Mouse (Mus musculus) liver, embryonic 13.5 days (tissue): ENCODE data around the gene Gm20661. TPM values are rescaled to one million over a fixed set of nuclear protein-coding genes. Genes with fewer than 3 reads are reported as not detected.

Experiments
- ATAC-seq: fragments of 200-750 bp; cut with Nextera tagmentation; 2 replicates; pipeline ENCODE4 v1.8.0; 2017; ENCODE audit warnings: low read depth, mild to moderate bottlenecking, moderate number of reproducible peaks, moderate library complexity
- DNase-seq: peaks from one replicate; pipeline ENCODE4 v3.0.0; 2022
- H3K27ac ChIP-seq: fragments of 300-500 bp; sonication (generic); 2 replicates; pipeline ENCODE4 v1.5.1; 2015; ENCODE audit warnings: moderate library complexity, mild to moderate bottlenecking, inconsistent platforms
- H3K27me3 ChIP-seq: fragments of 300-500 bp; sonication (generic); 2 replicates; pipeline ENCODE4 v1.6.1; 2015; ENCODE audit warnings: mild to moderate bottlenecking, inconsistent platforms
- H3K36me3 ChIP-seq: fragments of 300-500 bp; sonication (generic); 2 replicates; pipeline ENCODE4 v1.6.1; 2015; ENCODE audit warnings: mild to moderate bottlenecking, inconsistent platforms
- H3K4me1 ChIP-seq: fragments of 300-500 bp; sonication (generic); replicated peaks from 2 replicates; pipeline ENCODE4 v1.6.1; 2015; ENCODE audit warnings: inconsistent platforms
- H3K4me2 ChIP-seq: fragments of 300-500 bp; sonication (generic); 2 replicates; pipeline ENCODE4 v1.6.1; 2015; ENCODE audit warnings: inconsistent platforms, mild to moderate bottlenecking, moderate library complexity
- H3K4me3 ChIP-seq: fragments of 300-500 bp; sonication (generic); replicated peaks from 2 replicates; pipeline ENCODE4 v1.5.1; 2015; ENCODE audit warnings: mild to moderate bottlenecking, inconsistent platforms
- H3K9ac ChIP-seq: fragments of 300-500 bp; sonication (generic); 2 replicates; pipeline ENCODE4 v1.6.1; 2015; ENCODE audit warnings: mild to moderate bottlenecking, inconsistent platforms
- H3K9me3 ChIP-seq: fragments of 300-500 bp; sonication (generic); replicated peaks from 2 replicates; pipeline ENCODE4 v1.6.1; 2016; ENCODE audit warnings: inconsistent platforms
- WGBS: fragments of 180-500 bp; shearing (Covaris S2); methylation state at CpG from one replicate; pipeline ENCODE4 v1.1.7; 2015; ENCODE audit not compliant: insufficient replicate concordance; 5-methylcytosine and 5-hydroxymethylcytosine counted together
- polyA plus RNA-seq: library from polyadenylated mRNA; unstranded; fragments of >200 nt; fragmentation: Nextera tagmentation; extraction: Ambion mirVana; gene quantifications from 2 replicates; pipeline ENCODE4 v1.2.1, GENCODE M21; 2015

Gm20661 gene
- polyA plus RNA-seq, 1 experiment from 2014 or later, result 0.53 TPM

GRCm38 (mm10) chr9:107950460-107951355 lies 32.1 kb upstream of the Gm20661 start:
- Histone ChIP-seq H3K36me3 (peaks cover 9% of the 10 kb centered on the region; the same call in 1 of the 2 replicates), H3K27ac (peak overlapping the region; percentile 73), H3K9ac (peak overlapping the region; percentile 81), H3K4me3 (peak overlapping the region; percentile 86), H3K27me3 (no peaks in the 10 kb centered on the region), H3K4me1 (peaks cover 26% of the 10 kb centered on the region), H3K9me3 (no peaks in the 10 kb centered on the region), H3K4me2 (peak overlapping the region; percentile 84)
- DNase-seq (peak; percentile 86), ATAC-seq (peak; percentile 90)
- WGBS, result 13% methylated on average over 45 of the region's 45 CpGs

- no peak overlapping the region for H3K9ac ChIP-seq
- 82% methylated on average over 6 of the region's 6 CpGs for WGBS
- H3K9me3 ChIP-seq, result no peaks in the 10 kb centered on the region
- no peak overlapping the region for H3K4me3 ChIP-seq
- peaks cover 59% of the 10 kb centered on the region for H3K36me3 ChIP-seq
- no peak for DNase-seq
- no peak overlapping the region for H3K4me2 ChIP-seq
- peaks cover 18% of the 10 kb centered on the region for H3K4me1 ChIP-seq
- no peaks in the 10 kb centered on the region for H3K27me3 ChIP-seq
- H3K27ac ChIP-seq, result no peak overlapping the region
- ATAC-seq, result no peak
Observed at GRCm38 (mm10) chr9:107955613-107956289, 27.1 kb upstream of the Gm20661 start.

- no peak overlapping the region for H3K4me2 ChIP-seq
- peaks cover 73% of the 10 kb centered on the region for H3K36me3 ChIP-seq
- no peak overlapping the region for H3K27ac ChIP-seq
- ATAC-seq, result no peak
- H3K4me1 ChIP-seq, result peaks cover 16% of the 10 kb centered on the region
- no peaks in the 10 kb centered on the region for H3K27me3 ChIP-seq
- no peak overlapping the region for H3K4me3 ChIP-seq
- H3K9me3 ChIP-seq, result no peaks in the 10 kb centered on the region
- H3K9ac ChIP-seq, result no peak overlapping the region
- WGBS, result 61% methylated on average over 6 of the region's 6 CpGs
- DNase-seq, result no peak
Observed at GRCm38 (mm10) chr9:107957141-107957540, 25.7 kb upstream of the Gm20661 start.

GRCm38 (mm10) chr9:107959896-107960295 lies 23.0 kb upstream of the Gm20661 start:
- Histone ChIP-seq H3K9me3 (no peaks in the 10 kb centered on the region), H3K9ac (no peak overlapping the region), H3K4me2 (no peak overlapping the region), H3K27me3 (no peaks in the 10 kb centered on the region), H3K4me1 (peaks cover 11% of the 10 kb centered on the region), H3K36me3 (peaks cover 91% of the 10 kb centered on the region), H3K27ac (no peak overlapping the region), H3K4me3 (no peak overlapping the region)
- 76% methylated on average over 6 of the region's 6 CpGs for WGBS
- ATAC-seq (no peak), DNase-seq (no peak)

- DNase-seq, result no peak
- H3K4me2 ChIP-seq, result no peak overlapping the region
- H3K27ac ChIP-seq, result no peak overlapping the region
- H3K27me3 ChIP-seq, result no peaks in the 10 kb centered on the region
- no peak overlapping the region for H3K9ac ChIP-seq
- no peak overlapping the region for H3K4me3 ChIP-seq
- peaks cover 15% of the 10 kb centered on the region for H3K4me1 ChIP-seq
- no peaks in the 10 kb centered on the region for H3K9me3 ChIP-seq
- H3K36me3 ChIP-seq, result peaks cover 96% of the 10 kb centered on the region
- 62% methylated on average over 4 of the region's 4 CpGs for WGBS
- no peak for ATAC-seq
Observed at GRCm38 (mm10) chr9:107960928-107961327, 21.9 kb upstream of the Gm20661 start.

- 89% methylated on average over 10 of the region's 10 CpGs for WGBS
- no peaks in the 10 kb centered on the region for H3K9me3 ChIP-seq
- ATAC-seq (no peak), DNase-seq (no peak)
- peaks cover 94% of the 10 kb centered on the region for H3K36me3 ChIP-seq
- H3K27me3 ChIP-seq, result no peaks in the 10 kb centered on the region
- no peak overlapping the region for H3K9ac ChIP-seq
- no peak overlapping the region for H3K4me3 ChIP-seq
- H3K4me2 ChIP-seq, result no peak overlapping the region
- H3K4me1 ChIP-seq, result peaks cover 17% of the 10 kb centered on the region
- 0 out of 2 replicates have a peak overlapping the region, but pooled peaks have one; percentile 25 for H3K27ac ChIP-seq
Observed at GRCm38 (mm10) chr9:107961351-107961762, 21.5 kb upstream of the Gm20661 start.

GRCm38 (mm10) chr9:107961881-107962280 lies 21.0 kb upstream of the Gm20661 start:
- peaks cover 17% of the 10 kb centered on the region for H3K4me1 ChIP-seq
- no peak overlapping the region for H3K9ac ChIP-seq
- peaks cover 89% of the 10 kb centered on the region for H3K36me3 ChIP-seq
- no peak overlapping the region for H3K4me3 ChIP-seq
- no peaks in the 10 kb centered on the region for H3K9me3 ChIP-seq
- DNase-seq (no peak), ATAC-seq (no peak)
- H3K27me3 ChIP-seq, result no peaks in the 10 kb centered on the region
- H3K27ac ChIP-seq, result peak overlapping the region; percentile 25; the same call in 1 of the 2 replicates
- 68% methylated on average over 5 of the region's 5 CpGs for WGBS
- H3K4me2 ChIP-seq, result no peak overlapping the region

- no peak for ATAC-seq
- WGBS, result 86% methylated on average over 9 of the region's 9 CpGs
- Histone ChIP-seq H3K9me3 (no peaks in the 10 kb centered on the region), H3K4me2 (no peak overlapping the region), H3K4me3 (no peak overlapping the region), H3K27ac (no peak overlapping the region; the same call in 1 of the 2 replicates), H3K27me3 (no peaks in the 10 kb centered on the region), H3K4me1 (peaks cover 22% of the 10 kb centered on the region), H3K36me3 (peaks cover 84% of the 10 kb centered on the region), H3K9ac (no peak overlapping the region)
- no peak for DNase-seq
Observed at GRCm38 (mm10) chr9:107962916-107963315, 19.9 kb upstream of the Gm20661 start.

- Histone ChIP-seq H3K9ac (peak overlapping the region; percentile 28; the same call in 1 of the 2 replicates), H3K4me3 (no peak overlapping the region), H3K9me3 (no peaks in the 10 kb centered on the region), H3K27me3 (no peaks in the 10 kb centered on the region), H3K4me1 (peaks cover 22% of the 10 kb centered on the region), H3K36me3 (peaks cover 83% of the 10 kb centered on the region), H3K27ac (peak overlapping the region; percentile 71), H3K4me2 (no peak overlapping the region)
- DNase-seq, result peak; percentile 61
- ATAC-seq, result peak; percentile 66
- 9% methylated on average over 5 of the region's 5 CpGs for WGBS
Observed at GRCm38 (mm10) chr9:107963700-107964099, 19.2 kb upstream of the Gm20661 start.

- WGBS, result 89% methylated on average over 9 of the region's 9 CpGs
- Histone ChIP-seq H3K4me1 (peaks cover 22% of the 10 kb centered on the region), H3K27me3 (no peaks in the 10 kb centered on the region), H3K4me3 (no peak overlapping the region), H3K27ac (peak overlapping the region; percentile 71), H3K4me2 (no peak overlapping the region), H3K9ac (no peak overlapping the region), H3K9me3 (no peaks in the 10 kb centered on the region), H3K36me3 (peaks cover 83% of the 10 kb centered on the region)
- ATAC-seq (no peak), DNase-seq (no peak)
Observed at GRCm38 (mm10) chr9:107964681-107965080, 18.2 kb upstream of the Gm20661 start.

GRCm38 (mm10) chr9:107966676-107967075 lies 16.2 kb upstream of the Gm20661 start:
- Histone ChIP-seq H3K4me1 (peaks cover 36% of the 10 kb centered on the region), H3K9me3 (no peaks in the 10 kb centered on the region), H3K27ac (peak overlapping the region; percentile 37; the same call in 1 of the 2 replicates), H3K4me2 (no peak overlapping the region), H3K27me3 (no peaks in the 10 kb centered on the region), H3K9ac (no peak overlapping the region), H3K4me3 (no peak overlapping the region), H3K36me3 (peaks cover 79% of the 10 kb centered on the region)
- DNase-seq, result no peak
- ATAC-seq, result no peak
- WGBS, result 62% methylated on average over 10 of the region's 10 CpGs
